Mouse (Mus musculus) telencephalon, adult 2 months (tissue): ENCODE results near the gene Olfr1120.
"Not testable (repeated sequence)": the region's sequence is repeated elsewhere in the genome, so short reads cannot be mapped to it uniquely, and the experiment has no call there.

ENCODE experiments used
- DNase-seq: peaks from one replicate; pipeline ENCODE4 v3.0.0-alpha.2; 2011; ENCODE audit warnings: low read depth, low spot score

The Olfr1120 gene

DNA sequence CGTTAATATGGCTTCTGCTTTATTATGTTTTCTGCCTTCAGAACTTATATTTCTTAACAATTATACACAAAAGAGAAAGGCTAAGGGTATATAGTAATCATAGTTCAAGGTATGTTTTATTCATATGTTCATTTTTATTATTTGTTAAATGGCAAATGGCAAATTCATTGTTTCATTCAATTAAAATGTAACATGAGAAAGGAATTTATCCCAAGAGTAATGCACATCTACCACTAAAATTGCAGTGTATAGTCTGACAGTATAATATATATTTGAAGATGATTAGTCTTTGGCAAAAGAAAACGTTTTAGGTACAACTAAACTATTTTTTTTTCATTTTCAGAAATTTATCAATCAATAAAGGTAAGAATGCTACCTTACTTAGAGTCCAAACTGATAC is at the start of gene Olfr1120:
TSS of gene Olfr1120 (plus strand) at position 301 of the 400 bp plus-strand sequence.
- no peak for DNase-seq

DNA sequence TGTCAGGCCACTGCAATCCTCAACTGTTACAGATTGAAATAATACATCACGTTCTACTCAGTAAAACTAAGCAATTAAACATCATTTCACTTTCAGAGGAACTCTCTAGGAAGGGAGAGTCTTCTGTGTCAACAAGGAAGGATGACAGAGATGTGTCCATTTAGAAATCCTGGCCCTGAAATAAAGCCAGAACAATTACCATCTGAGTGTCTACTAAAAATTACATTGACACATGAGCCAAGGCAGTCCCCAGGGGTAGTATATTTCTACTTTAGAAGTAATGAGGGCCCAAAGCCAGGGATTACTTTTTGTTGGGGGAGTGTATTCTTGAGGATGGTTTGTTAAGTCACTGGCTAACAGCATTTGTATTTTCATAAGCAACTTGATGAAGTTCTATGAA is 47.3 kb upstream of the Olfr1120 start, which contains the start of gene Olfr1118:
TSS of gene Olfr1118 (plus strand) at position 301 of the 400 bp plus-strand sequence.
- no peak for DNase-seq

DNA sequence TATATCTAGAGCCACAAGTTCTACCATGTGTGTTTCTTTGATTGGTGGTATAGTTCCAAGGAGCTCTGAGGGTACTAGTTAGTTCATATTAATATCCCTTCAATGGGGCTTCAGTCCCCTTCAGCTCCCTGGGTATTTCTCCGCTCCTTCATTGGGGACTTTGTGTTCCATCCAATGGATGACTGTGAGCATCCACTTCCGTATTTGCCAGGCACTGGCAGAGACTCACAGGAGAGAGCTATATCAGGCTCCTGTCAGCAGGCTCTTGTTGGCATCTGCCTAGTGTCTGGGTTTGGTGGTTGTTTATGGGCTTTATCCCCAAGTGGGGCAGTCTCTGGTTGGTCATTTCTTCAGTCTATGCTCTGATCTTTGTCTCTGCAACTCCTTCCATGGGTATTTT is 5.5 kb downstream of the Olfr1120 start:
- DNase-seq = not testable (repeated sequence)

DNA sequence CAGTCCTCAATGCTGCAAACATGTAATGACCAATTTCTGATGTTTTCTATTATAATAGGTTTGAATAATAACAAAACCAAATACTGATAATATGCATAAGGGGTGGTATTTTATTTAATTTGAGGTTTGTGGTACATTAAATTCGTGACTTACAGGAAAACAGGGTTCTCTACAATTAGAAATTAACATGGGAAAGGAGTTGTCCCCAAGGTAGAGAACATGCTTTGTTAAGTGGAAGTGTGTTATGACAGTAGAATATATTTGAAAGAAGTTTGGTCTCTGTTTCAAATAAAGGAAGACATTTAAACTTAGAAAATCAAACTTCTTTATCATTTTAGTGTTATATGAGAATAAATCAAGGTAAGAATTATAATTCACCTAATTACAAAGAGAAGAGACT is 15.0 kb downstream of the Olfr1120 start, which contains the start of gene Olfr1121:
TSS of gene Olfr1121 (plus strand) at position 301 of the 400 bp plus-strand sequence.
- DNase-seq = no peak

DNA sequence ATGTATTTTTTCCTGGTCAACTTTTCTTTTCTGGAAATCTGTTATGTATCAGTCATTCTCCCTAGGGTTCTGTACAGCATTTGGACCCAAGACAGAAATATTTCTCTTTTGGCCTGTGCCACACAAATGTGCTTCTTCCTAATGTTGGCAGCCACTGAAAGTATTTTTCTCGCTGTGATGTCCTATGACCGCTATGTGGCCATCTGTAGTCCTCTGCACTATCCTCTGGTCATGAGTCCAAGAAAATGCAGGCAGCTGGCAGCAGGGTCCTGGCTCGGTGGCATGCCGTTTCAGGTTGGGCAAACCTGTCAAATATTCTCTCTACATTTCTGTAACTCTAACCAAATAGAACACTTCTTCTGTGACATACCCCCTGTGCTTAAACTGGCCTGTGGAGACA is 17.1 kb downstream of the Olfr1120 start:
- DNase-seq = no peak

DNA sequence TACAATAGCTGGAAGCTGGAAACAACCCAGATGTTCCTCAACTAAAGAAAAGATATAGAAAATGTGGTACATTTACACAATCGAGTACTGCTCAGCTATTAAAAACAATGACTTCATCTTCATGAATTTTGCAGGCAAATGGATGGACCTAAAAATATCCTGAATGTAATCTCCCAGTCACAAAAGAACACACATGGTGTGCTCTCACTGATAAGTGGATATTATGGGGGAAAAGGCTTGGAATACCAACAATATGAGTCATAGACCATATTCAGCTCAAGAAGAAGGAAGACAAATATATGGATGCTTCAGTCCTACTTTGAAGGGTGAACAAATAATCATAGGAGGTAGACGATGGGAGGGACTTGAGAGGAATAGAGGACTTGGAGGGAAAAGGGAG is 29.3 kb downstream of the Olfr1120 start:
- DNase-seq = no peak

DNA sequence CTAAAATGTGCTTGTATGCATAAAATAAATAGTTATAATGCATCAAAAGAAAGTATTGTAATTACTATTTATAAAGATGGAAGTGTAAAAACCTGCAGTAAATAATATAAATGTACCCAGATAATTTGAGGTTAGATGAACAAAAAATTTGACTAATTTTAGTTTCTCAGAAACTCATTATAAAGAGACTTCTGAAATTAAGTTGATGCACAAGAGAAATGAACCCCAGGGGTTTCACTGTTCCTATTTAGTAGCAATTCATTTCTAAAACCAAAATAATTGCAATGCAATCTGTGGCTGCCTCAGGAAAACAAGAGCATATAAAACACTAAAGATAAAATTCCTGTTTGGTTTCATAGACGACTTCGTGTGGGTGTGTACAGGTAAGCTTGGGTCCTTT is 30.9 kb downstream of the Olfr1120 start, which contains the start of gene Olfr1122:
TSS of gene Olfr1122 (plus strand) at position 301 of the 400 bp plus-strand sequence.
- DNase-seq = no peak

DNA sequence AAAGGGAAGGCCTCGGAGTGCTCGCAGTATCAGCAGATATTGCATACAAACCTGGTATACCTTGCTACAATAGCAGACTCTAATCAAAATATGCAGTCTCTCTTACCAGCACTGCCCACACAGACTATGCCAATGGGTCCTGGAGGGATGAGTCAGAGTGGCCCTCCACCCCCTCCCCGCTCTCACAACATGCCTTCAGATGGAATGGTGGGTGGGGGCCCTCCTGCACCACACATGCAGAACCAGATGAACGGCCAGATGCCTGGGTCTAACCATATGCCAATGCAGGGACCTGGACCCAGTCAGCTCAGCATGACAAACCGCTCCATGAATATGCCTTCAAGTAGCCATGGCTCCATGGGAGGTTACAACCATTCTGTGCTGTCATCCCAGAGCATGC is 39.0 kb downstream of the Olfr1120 start:
- not testable (repeated sequence) for DNase-seq

DNA sequence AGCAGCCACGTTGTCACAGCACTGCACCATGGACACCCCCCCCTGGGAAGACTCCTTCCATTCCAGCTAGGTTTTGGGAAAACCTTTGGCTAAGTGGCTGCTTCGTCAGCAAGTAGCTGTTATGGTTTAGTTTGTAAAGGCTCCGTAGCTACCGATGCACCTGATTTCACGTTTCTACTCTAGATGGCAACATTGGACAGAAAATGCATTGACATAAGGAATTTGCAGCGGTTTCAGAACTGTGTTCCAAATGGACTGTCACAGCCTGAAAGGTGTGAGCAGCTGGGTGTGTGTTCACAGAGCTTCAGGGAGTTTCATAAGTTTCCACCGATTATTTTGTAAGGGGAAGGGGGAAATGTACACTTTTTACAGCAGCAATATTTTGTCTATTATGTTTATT is 40.1 kb downstream of the Olfr1120 start:
- not testable (repeated sequence) for DNase-seq
